Mouse (Mus musculus) layer of hippocampus, postnatal 36 days (tissue): ENCODE results near the gene Hdac9. TPM values are rescaled to one million over a fixed set of nuclear protein-coding genes. Genes with fewer than 3 reads are reported as not detected.
A peak's percentile ranks its signal among the peaks of the same experiment; 100 is the strongest.
"Not testable (repeated sequence)": the region's sequence is repeated elsewhere in the genome, so short reads cannot be mapped to it uniquely, and the experiment has no call there.

Source experiments
- DNase-seq, 2 experiments: peaks; one replicate each; pipeline ENCODE4 v3.0.0; 2022
- total RNA-seq, 2 experiments: library from RNA; stranded (reverse); gene quantifications; 2 replicates each; pipeline ENCODE4 v1.2.3; 2021

The Hdac9 gene
- total RNA-seq, 2 experiments from 2014 or later: 36.9 to 38.9 TPM

GRCm38 (mm10) chr12:34487021-34487420 is 429.9 kb downstream of the Hdac9 start:
- DNase-seq: no peak

- DNase-seq: no peak
Observed at GRCm38 (mm10) chr12:34486016-34486415, 430.9 kb downstream of the Hdac9 start.

- DNase-seq: no peak
Observed at GRCm38 (mm10) chr12:34481702-34482101, 435.2 kb downstream of the Hdac9 start.

- DNase-seq: no peak
Observed at GRCm38 (mm10) chr12:34472949-34473651, 443.8 kb downstream of the Hdac9 start.

GRCm38 (mm10) chr12:34472542-34472941 is 444.4 kb downstream of the Hdac9 start:
- no peak for DNase-seq

- DNase-seq: no peak
Observed at GRCm38 (mm10) chr12:34461728-34462127, 455.2 kb downstream of the Hdac9 start.

- no peak for DNase-seq
Observed at GRCm38 (mm10) chr12:34452643-34453042, 464.3 kb downstream of the Hdac9 start.

- no peak for DNase-seq
Observed at GRCm38 (mm10) chr12:34451198-34451597, 465.7 kb downstream of the Hdac9 start.

GRCm38 (mm10) chr12:34444724-34445123 is 472.2 kb downstream of the Hdac9 start:
- DNase-seq: not testable (repeated sequence)

- DNase-seq: peak in 1 of 2 experiments; percentile 14
Observed at GRCm38 (mm10) chr12:34440930-34441329, 476.0 kb downstream of the Hdac9 start.

GRCm38 (mm10) chr12:34432919-34433318 is 484.0 kb downstream of the Hdac9 start:
- DNase-seq: no peak

GRCm38 (mm10) chr12:34432461-34432860 is 484.4 kb downstream of the Hdac9 start:
- DNase-seq: peak in 1 of 2 experiments; percentile 30

GRCm38 (mm10) chr12:34431832-34432231 is 485.1 kb downstream of the Hdac9 start:
- DNase-seq: no peak

GRCm38 (mm10) chr12:34425468-34425867 is 491.4 kb downstream of the Hdac9 start:
- DNase-seq: no peak

GRCm38 (mm10) chr12:34408139-34408538 is 508.8 kb downstream of the Hdac9 start:
- no peak for DNase-seq

- no peak for DNase-seq
Observed at GRCm38 (mm10) chr12:34407143-34407542, 509.8 kb downstream of the Hdac9 start.

- no peak for DNase-seq
Observed at GRCm38 (mm10) chr12:34402065-34402464, 514.8 kb downstream of the Hdac9 start.

- no peak for DNase-seq
Observed at GRCm38 (mm10) chr12:34398611-34399010, 518.3 kb downstream of the Hdac9 start.

GRCm38 (mm10) chr12:34394342-34394741 is 522.6 kb downstream of the Hdac9 start:
- DNase-seq: no peak

- DNase-seq: no peak
Observed at GRCm38 (mm10) chr12:34379681-34380080, 537.2 kb downstream of the Hdac9 start.

GRCm38 (mm10) chr12:34378637-34379036 is 538.3 kb downstream of the Hdac9 start:
- DNase-seq: no peak

GRCm38 (mm10) chr12:34351906-34352305 is 565.0 kb downstream of the Hdac9 start:
- no peak for DNase-seq

- DNase-seq: no peak
Observed at GRCm38 (mm10) chr12:34347529-34347928, 569.4 kb downstream of the Hdac9 start.

GRCm38 (mm10) chr12:34342761-34343160 is 574.1 kb downstream of the Hdac9 start:
- no peak for DNase-seq

GRCm38 (mm10) chr12:34338886-34339285 is 578.0 kb downstream of the Hdac9 start:
- DNase-seq: no peak
